Mouse (Mus musculus): ENCODE data around the gene Hist1h2bk. TPM values are rescaled to one million over a fixed set of nuclear protein-coding genes. Genes with fewer than 3 reads are reported as not detected.

Gene Hist1h2bk
- polyA plus RNA-seq, 2 experiments, result 6.9 to 24.6 TPM

DNA sequence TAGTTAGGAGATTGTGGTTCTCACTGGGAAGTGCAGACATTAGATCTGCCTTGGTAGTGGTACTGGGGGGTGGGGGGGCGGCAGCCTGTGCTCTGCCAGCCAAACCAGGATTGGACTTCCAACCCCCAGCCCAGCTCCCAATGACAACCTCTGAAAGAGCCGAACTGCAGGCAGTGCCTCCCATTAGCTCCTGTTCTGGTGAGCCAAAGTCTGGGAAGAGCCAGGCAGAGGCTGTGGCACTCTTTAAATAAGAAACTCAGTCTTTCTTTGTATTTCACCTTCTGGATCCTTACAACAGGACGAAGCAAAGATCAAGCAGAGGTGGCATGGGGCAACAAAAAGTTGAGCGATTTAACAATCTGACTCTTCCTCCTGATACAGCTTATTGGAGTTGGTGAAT, 36.5 kb upstream of the Hist1h2bk start:
- no peaks in the 10 kb centered on the region for H3K9me3 ChIP-seq (ENCODE audit: control insufficient read depth, low read length)
- H3K4me3 ChIP-seq (replicated peaks; ENCODE audit: low read length), result no peak overlapping the region
- no peaks in the 10 kb centered on the region for H3K36me3 ChIP-seq (ENCODE audit: control insufficient read depth, insufficient read depth, low read length)
- no peak for TF ChIP-seq POLR2A (IDR thresholded peaks at IDR 0.05; ENCODE audit: borderline replicate concordance, extremely low read depth, insufficient read depth, insufficient read length)
- H3K4me2 ChIP-seq (replicated peaks; ENCODE audit: low read depth, low read length, severe bottlenecking), result no peak overlapping the region
- ATAC-seq (ENCODE audit: low FRiP score, low read depth) (no peak), DNase-seq (ENCODE audit: low spot score) (no peak)
- 43% methylated on average over 4 of the region's 4 CpGs for WGBS
- H3K27me3 ChIP-seq (ENCODE audit: control insufficient read depth, insufficient read depth, low read length), result peaks cover 93% of the 10 kb centered on the region
- no peak overlapping the region for H3K27ac ChIP-seq (replicated peaks; ENCODE audit: low read depth, low read length)
- H3K9ac ChIP-seq (ENCODE audit: low read depth, low read length, severe bottlenecking), result no peak overlapping the region
- H3K4me1 ChIP-seq (ENCODE audit: control insufficient read depth, insufficient read depth, low read length), result peaks cover 4% of the 10 kb centered on the region; the same call in 1 of the 2 replicates

DNA sequence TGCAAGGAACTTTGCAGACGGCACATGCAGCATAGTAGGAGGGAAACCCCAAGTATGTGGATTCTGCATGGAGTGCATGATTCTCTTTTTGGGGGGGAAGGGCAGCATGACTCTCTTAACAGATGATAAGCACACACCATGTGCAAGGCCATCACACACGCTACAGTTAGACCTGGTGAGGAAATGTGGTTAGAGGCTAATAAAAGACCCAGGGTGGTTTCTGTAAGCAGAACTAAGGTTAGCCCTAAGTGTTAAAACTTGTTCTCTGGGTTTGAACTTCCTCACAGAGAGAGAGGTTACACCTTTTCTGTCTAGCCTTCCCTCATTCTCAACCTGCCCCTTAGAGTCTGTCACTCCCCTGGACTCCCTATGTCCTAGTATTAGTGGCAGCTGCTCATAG, 34.3 kb upstream of the Hist1h2bk start:
- Histone ChIP-seq H3K9me3 (ENCODE audit: control insufficient read depth, low read length) (no peaks in the 10 kb centered on the region), H3K4me1 (ENCODE audit: control insufficient read depth, insufficient read depth, low read length) (0 out of 2 replicates have a peak, but pooled peaks cover 6% of the 10 kb centered on the region), H3K36me3 (ENCODE audit: control insufficient read depth, insufficient read depth, low read length) (no peaks in the 10 kb centered on the region), H3K27me3 (ENCODE audit: control insufficient read depth, insufficient read depth, low read length) (peaks cover 94% of the 10 kb centered on the region), H3K4me3 (replicated peaks; ENCODE audit: low read length) (no peak overlapping the region), H3K9ac (ENCODE audit: low read depth, low read length, severe bottlenecking) (no peak overlapping the region), H3K27ac (replicated peaks; ENCODE audit: low read depth, low read length) (no peak overlapping the region), H3K4me2 (replicated peaks; ENCODE audit: low read depth, low read length, severe bottlenecking) (no peak overlapping the region)
- ATAC-seq (ENCODE audit: low FRiP score, low read depth) (no peak), DNase-seq (ENCODE audit: low spot score) (no peak)
- WGBS, result 52% methylated on average over 2 of the region's 2 CpGs
- no peak for TF ChIP-seq POLR2A (IDR thresholded peaks at IDR 0.05; ENCODE audit: borderline replicate concordance, extremely low read depth, insufficient read depth, insufficient read length)

DNA sequence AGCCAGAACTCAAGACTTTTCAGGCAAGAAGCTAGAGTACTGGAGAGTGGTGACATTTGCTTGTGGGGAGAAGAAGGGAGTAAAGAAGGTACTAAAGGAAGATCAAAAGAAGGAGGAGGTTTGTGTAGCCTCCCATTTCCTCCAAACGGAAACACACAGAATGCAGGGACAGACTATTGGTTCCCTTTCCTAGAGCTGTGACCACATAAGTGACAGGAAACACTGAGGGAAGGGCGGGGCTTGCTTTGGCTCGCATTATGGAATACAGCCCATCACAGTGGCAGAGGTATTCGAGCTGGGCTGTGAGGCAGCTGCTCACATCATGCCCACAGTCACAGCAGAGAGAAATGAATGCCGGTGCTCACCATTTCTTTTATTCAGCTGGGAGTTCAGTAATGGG, 33.8 kb upstream of the Hist1h2bk start:
- no peaks in the 10 kb centered on the region for H3K9me3 ChIP-seq (ENCODE audit: control insufficient read depth, low read length)
- DNase-seq (ENCODE audit: low spot score), result no peak
- no peak overlapping the region for H3K27ac ChIP-seq (replicated peaks; ENCODE audit: low read depth, low read length)
- peaks cover 9% of the 10 kb centered on the region; the same call in 1 of the 2 replicates for H3K4me1 ChIP-seq (ENCODE audit: control insufficient read depth, insufficient read depth, low read length)
- no peak for TF ChIP-seq POLR2A (IDR thresholded peaks at IDR 0.05; ENCODE audit: borderline replicate concordance, extremely low read depth, insufficient read depth, insufficient read length)
- no peak overlapping the region for H3K4me3 ChIP-seq (replicated peaks; ENCODE audit: low read length)
- no peaks in the 10 kb centered on the region for H3K36me3 ChIP-seq (ENCODE audit: control insufficient read depth, insufficient read depth, low read length)
- peaks cover 94% of the 10 kb centered on the region for H3K27me3 ChIP-seq (ENCODE audit: control insufficient read depth, insufficient read depth, low read length)
- no peak overlapping the region for H3K4me2 ChIP-seq (replicated peaks; ENCODE audit: low read depth, low read length, severe bottlenecking)
- no peak overlapping the region for H3K9ac ChIP-seq (ENCODE audit: low read depth, low read length, severe bottlenecking)
- no peak for ATAC-seq (ENCODE audit: low FRiP score, low read depth)
- 24% methylated on average over 5 of the region's 5 CpGs for WGBS

DNA sequence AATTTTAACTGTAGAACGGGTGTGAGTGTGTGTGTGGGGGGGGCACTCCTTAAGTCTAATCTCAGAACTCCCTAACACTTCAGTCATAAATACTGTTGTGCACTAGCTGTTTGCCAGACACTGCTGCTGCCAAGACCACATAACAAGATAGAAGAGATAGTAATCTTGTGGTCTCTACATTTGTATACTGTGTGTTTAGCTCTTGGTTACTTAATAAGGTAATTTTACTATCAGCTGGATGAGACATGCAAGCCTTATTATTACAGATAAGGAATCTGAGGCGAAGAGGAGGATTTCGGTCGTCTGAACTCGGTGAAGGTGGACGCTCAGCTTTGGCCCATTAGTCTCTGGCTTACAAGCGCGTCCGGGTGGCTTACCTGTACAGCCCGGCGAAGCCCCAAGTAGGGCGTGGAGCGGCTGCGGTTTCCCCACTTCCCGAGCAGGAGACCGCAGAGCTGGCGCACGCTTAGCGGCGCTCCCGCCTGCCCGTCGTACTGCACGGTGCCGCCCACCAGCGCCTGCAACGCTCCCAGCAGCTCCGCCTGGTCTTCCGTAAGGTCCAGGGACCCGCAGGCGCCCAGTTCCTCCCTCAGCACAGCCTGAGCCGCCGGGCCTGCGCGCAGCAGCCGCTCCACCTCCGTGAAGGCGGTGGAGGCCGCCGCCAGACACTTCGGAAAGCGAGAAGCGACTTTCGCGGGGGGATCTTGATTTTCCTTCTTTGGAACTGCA, 29.9 kb upstream of the Hist1h2bk start:
- Histone ChIP-seq H3K36me3 (ENCODE audit: control insufficient read depth, insufficient read depth, low read length) (no peaks in the 10 kb centered on the region), H3K4me3 (replicated peaks; ENCODE audit: low read length) (peak overlapping the region; percentile 53), H3K9ac (ENCODE audit: low read depth, low read length, severe bottlenecking) (peak overlapping the region; percentile 35), H3K4me2 (replicated peaks; ENCODE audit: low read depth, low read length, severe bottlenecking) (peak overlapping the region; percentile 91), H3K4me1 (ENCODE audit: control insufficient read depth, insufficient read depth, low read length) (peaks cover 9% of the 10 kb centered on the region; the same call in 1 of the 2 replicates), H3K9me3 (ENCODE audit: control insufficient read depth, low read length) (no peaks in the 10 kb centered on the region), H3K27me3 (ENCODE audit: control insufficient read depth, insufficient read depth, low read length) (peaks cover 96% of the 10 kb centered on the region), H3K27ac (replicated peaks; ENCODE audit: low read depth, low read length) (no peak overlapping the region)
- under 1% methylated on average over 45 of the region's 45 CpGs for WGBS
- DNase-seq (ENCODE audit: low spot score), result peak; percentile 30
- ATAC-seq (ENCODE audit: low FRiP score, low read depth), result peak; percentile 82
- no peak for TF ChIP-seq POLR2A (IDR thresholded peaks at IDR 0.05; ENCODE audit: borderline replicate concordance, extremely low read depth, insufficient read depth, insufficient read length)

DNA sequence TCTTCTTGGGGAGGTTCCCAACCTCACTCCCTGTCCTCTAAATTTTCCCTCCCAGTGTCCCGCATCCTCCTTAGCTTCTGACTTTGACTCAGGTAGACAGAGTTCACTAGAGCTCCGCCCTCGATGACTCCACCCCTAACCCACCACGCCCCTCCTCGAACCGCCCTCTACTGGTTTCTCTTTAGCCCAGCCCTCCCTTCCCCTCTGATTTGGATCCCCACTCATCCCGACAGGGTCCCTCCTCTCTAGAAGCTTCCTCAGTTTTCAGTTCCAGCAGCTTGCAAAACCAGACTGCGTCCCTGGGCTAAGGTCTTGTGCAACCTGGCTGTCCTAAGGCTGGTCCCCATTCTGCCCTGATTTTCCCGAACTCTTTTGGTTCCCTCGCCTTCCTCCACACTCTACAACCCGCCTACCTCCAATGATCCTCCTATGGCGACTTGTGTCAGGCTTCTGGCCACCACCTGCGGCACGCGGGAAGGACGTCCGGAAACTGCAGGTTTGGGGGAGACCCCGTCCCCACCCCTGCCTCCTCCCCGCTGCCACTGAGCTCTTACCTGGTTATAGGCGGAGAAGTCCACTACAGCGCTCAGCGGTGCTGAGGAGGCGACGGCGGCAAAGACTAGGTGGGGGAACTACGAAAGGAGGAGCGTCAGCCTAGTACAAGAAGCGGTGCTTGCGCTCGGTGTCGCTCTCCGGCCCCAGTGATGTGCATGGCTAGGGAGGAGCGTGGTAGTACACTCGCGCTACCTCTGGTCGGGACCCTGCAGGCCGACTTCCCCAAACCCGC, 29.1 kb upstream of the Hist1h2bk start:
- peak overlapping the region; percentile 35 for H3K9ac ChIP-seq (ENCODE audit: low read depth, low read length, severe bottlenecking)
- H3K27ac ChIP-seq (replicated peaks; ENCODE audit: low read depth, low read length), result no peak overlapping the region
- peak; percentile 88 for ATAC-seq (ENCODE audit: low FRiP score, low read depth)
- DNase-seq (ENCODE audit: low spot score), result peak; percentile 71
- no peak for TF ChIP-seq POLR2A (IDR thresholded peaks at IDR 0.05; ENCODE audit: borderline replicate concordance, extremely low read depth, insufficient read depth, insufficient read length)
- peaks cover 94% of the 10 kb centered on the region for H3K27me3 ChIP-seq (ENCODE audit: control insufficient read depth, insufficient read depth, low read length)
- no peaks in the 10 kb centered on the region for H3K36me3 ChIP-seq (ENCODE audit: control insufficient read depth, insufficient read depth, low read length)
- H3K4me2 ChIP-seq (replicated peaks; ENCODE audit: low read depth, low read length, severe bottlenecking), result peak overlapping the region; percentile 91
- WGBS, result 0% methylated on average over 31 of the region's 38 CpGs
- H3K9me3 ChIP-seq (ENCODE audit: control insufficient read depth, low read length), result no peaks in the 10 kb centered on the region
- peaks cover 9% of the 10 kb centered on the region; the same call in 1 of the 2 replicates for H3K4me1 ChIP-seq (ENCODE audit: control insufficient read depth, insufficient read depth, low read length)
- peak overlapping the region; percentile 53 for H3K4me3 ChIP-seq (replicated peaks; ENCODE audit: low read length)
